Mouse (Mus musculus) heart, postnatal 0 days (tissue): ENCODE results near the gene Gpld1.

ENCODE experiments used
- CTCF ChIP-seq: IDR thresholded peaks from 2 replicates; pipeline ENCODE4 v1.5.1; 2016; ENCODE audit warnings: antibody characterized with exemption, control low read depth, low read depth
- EP300 ChIP-seq: IDR thresholded peaks from 2 replicates; pipeline ENCODE4 v1.6.1; 2016; ENCODE audit warnings: antibody characterized with exemption, low read depth

GRCm38 (mm10) chr13:24985435-24985834 is 42.5 kb downstream of the Gpld1 start:
- TF ChIP-seq CTCF, result no peak
- no peak for TF ChIP-seq EP300
